ENCODE assay signal across 8 mouse cellular contexts in genomic region chr13:55634639-55635127, GRCm38 (mm10). TPM values are rescaled to one million over a fixed set of nuclear protein-coding genes. Genes with fewer than 3 reads are reported as not detected.
DNase-seq lines count a peak whose midpoint lies in the region; ATAC-seq and TF ChIP-seq lines count a peak whose summit lies in the region.

Ddx46 (plus strand) TSS chr13:55635027.

- intact Hi-C loops in left cerebral cortex, postnatal 10 days (cut with DNase I), result no loop called here

- ATAC-seq in activated CD4-positive, CD25-positive, alpha-beta regulatory T cell, adult 4 months, result peak; percentile 76
- ATAC-seq in megakaryocyte-erythroid progenitor cell, adult 5-6 weeks (replicated peaks; ENCODE audit: low FRiP score, low TSS enrichment, poor library complexity, severe bottlenecking), result peak; percentile 97

- TF ChIP-seq POLR2A in cortical plate, adult 2 months (IDR thresholded peaks at IDR 0.05; ENCODE audit: extremely low read depth, insufficient read depth, low read length), result peak; percentile 87

- peak; percentile 66 to 80 for DNase-seq in gastrocnemius, adult 8-10 months (ENCODE audit: low spot score in 2 of 2)
- DNase-seq in induced T-regulatory cell, adult 2 months (ENCODE audit: low read depth), result peak; percentile 93
- DNase-seq in left cerebral cortex, postnatal 10 days (ENCODE audit: extremely low spot score in 1 of 2, low spot score in 2 of 2), result peak; percentile 83 to 94
- peak; percentile 89 for DNase-seq in right cerebral cortex, postnatal 25 days
- peak; percentile 84 to 91 for DNase-seq in urinary bladder, postnatal 4 days (ENCODE audit: low spot score in 2 of 2)

- 0 out of 2 replicates have a peak, but pooled peaks cover 3% of the 10 kb centered on the region for H3K4me1 ChIP-seq in cortical plate, adult 2 months (ENCODE audit: control insufficient read depth, insufficient read depth, low read length)

- H3K27ac ChIP-seq in cortical plate, adult 2 months (ENCODE audit: insufficient read depth, low read length), result no peak within 1 kb of the TSS

- peak within 1 kb of the TSS; percentile 62 for H3K4me3 ChIP-seq in cortical plate, adult 2 months (ENCODE audit: insufficient read depth, low read length)

- peak; percentile 48 for TF ChIP-seq CTCF in cortical plate, adult 2 months (IDR thresholded peaks at IDR 0.05; ENCODE audit: extremely low read depth, insufficient read depth, low read length)

RNA-seq across cellular contexts. Expression of gene Ddx46, which starts in this region (rescaled TPM):
- 10 to 100 TPM; 59.1 to 64.8 TPM for polyA plus RNA-seq in activated CD4-positive, CD25-positive, alpha-beta regulatory T cell, adult 4 months (2017; shearing (Covaris generic))
- polyA plus RNA-seq in cortical plate, adult 2 months (2012; rRNA removed), result 44.5 and 48.3 TPM in 2 replicates
- 10 to 100 TPM; 20.3 to 27.5 (median 23.8) TPM for total RNA-seq in gastrocnemius, adult 8-10 months (2022)
- total RNA-seq in left cerebral cortex, postnatal 10 days (2021), result 10 to 100 TPM; 44.2 to 45.2 TPM
- 87.1 and 100 TPM in 2 replicates for total RNA-seq in megakaryocyte-erythroid progenitor cell, adult 5-6 weeks (2014; fragmentation: Nextera tagmentation)
- 131 and 141 TPM in 2 replicates for total RNA-seq in megakaryocyte-erythroid progenitor cell, adult 5-6 weeks (2017)
